Mouse (Mus musculus) neural tube, embryonic 13.5 days (tissue): ENCODE data around the gene Cd180. TPM values are rescaled to one million over a fixed set of nuclear protein-coding genes. Genes with fewer than 3 reads are reported as not detected.
A peak's percentile ranks its signal among the peaks of the same experiment; 100 is the strongest.

ENCODE experiments used
- ATAC-seq: fragments of 200-750 bp; cut with Nextera tagmentation; 2 replicates; pipeline ENCODE4 v1.8.0; 2017; ENCODE audit warnings: low read depth, mild to moderate bottlenecking, moderate TSS enrichment, moderate library complexity
- H3K27ac ChIP-seq: fragments of 300-500 bp; sonication (generic); replicated peaks from 2 replicates; pipeline ENCODE4 v1.5.1; 2015; ENCODE audit warnings: moderate library complexity, mild to moderate bottlenecking, inconsistent platforms
- H3K27me3 ChIP-seq: fragments of 300-500 bp; sonication (generic); 2 replicates; pipeline ENCODE4 v1.6.1; 2015; ENCODE audit warnings: mild to moderate bottlenecking, inconsistent platforms
- H3K36me3 ChIP-seq: fragments of 300-500 bp; sonication (generic); 2 replicates; pipeline ENCODE4 v1.6.1; 2015; ENCODE audit warnings: mild to moderate bottlenecking, inconsistent platforms
- H3K4me1 ChIP-seq: fragments of 300-500 bp; sonication (generic); replicated peaks from 2 replicates; pipeline ENCODE4 v1.6.1; 2015; ENCODE audit warnings: inconsistent platforms
- H3K4me2 ChIP-seq: fragments of 300-500 bp; sonication (generic); 2 replicates; pipeline ENCODE4 v1.6.1; 2015; ENCODE audit warnings: inconsistent platforms, mild to moderate bottlenecking, moderate library complexity
- H3K4me3 ChIP-seq: fragments of 300-500 bp; sonication (generic); 2 replicates; pipeline ENCODE4 v1.5.1; 2015; ENCODE audit warnings: mild to moderate bottlenecking, inconsistent platforms
- H3K9ac ChIP-seq: fragments of 300-500 bp; sonication (generic); 2 replicates; pipeline ENCODE4 v1.6.1; 2015; ENCODE audit warnings: moderate library complexity, mild to moderate bottlenecking, inconsistent platforms
- H3K9me3 ChIP-seq: fragments of 300-500 bp; sonication (generic); 2 replicates; pipeline ENCODE4 v1.6.1; 2016; ENCODE audit warnings: inconsistent platforms
- WGBS: fragments of 180-500 bp; shearing (Covaris S2); methylation state at CpG from one replicate; pipeline ENCODE4 v1.1.7; 2015; 5-methylcytosine and 5-hydroxymethylcytosine counted together
- polyA plus RNA-seq: library from polyadenylated mRNA; unstranded; fragments of >200 nt; fragmentation: Nextera tagmentation; extraction: Ambion mirVana; gene quantifications from 2 replicates; pipeline ENCODE4 v1.2.1, GENCODE M21; 2015

Cd180 gene
- 0.88 and 1.2 TPM in 2 replicates for polyA plus RNA-seq

- Histone ChIP-seq H3K9me3 (no peaks in the 10 kb centered on the region), H3K27me3 (no peaks in the 10 kb centered on the region; the same call in 1 of the 2 replicates), H3K9ac (no peak within 1 kb of the TSS), H3K4me1 (peaks cover 6% of the 10 kb centered on the region), H3K36me3 (no peaks in the 10 kb centered on the region), H3K27ac (no peak within 1 kb of the TSS), H3K4me3 (no peak within 1 kb of the TSS), H3K4me2 (no peak within 1 kb of the TSS)
- 74% methylated on average over 8 of the region's 8 CpGs for WGBS
- no peak for ATAC-seq
Measured at GRCm38 (mm10) chr13:102693341-102693801, at the start of gene Cd180. TSS of gene Cd180 (plus strand) at chr13:102693558.

DNA sequence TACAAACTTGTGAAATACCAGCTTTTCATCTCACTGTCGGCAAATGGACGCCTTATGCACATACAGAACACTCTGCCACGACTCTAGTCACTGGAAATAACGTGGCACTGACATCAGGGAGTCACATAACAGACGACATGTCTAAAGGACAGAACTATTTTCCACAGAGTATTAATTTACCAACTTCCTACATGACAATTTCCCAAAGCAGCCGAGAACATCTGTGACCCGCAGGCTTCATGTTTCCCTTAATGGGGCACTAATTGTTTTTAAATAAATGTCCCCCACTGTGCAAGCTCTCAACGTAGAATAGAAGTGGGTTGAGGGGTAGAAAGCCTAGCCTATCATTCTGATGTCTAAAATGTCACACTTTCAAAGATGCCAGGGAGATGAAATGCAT, 49.0 kb upstream of the Cd180 start:
- WGBS = 23% methylated on average over 8 of the region's 8 CpGs

DNA sequence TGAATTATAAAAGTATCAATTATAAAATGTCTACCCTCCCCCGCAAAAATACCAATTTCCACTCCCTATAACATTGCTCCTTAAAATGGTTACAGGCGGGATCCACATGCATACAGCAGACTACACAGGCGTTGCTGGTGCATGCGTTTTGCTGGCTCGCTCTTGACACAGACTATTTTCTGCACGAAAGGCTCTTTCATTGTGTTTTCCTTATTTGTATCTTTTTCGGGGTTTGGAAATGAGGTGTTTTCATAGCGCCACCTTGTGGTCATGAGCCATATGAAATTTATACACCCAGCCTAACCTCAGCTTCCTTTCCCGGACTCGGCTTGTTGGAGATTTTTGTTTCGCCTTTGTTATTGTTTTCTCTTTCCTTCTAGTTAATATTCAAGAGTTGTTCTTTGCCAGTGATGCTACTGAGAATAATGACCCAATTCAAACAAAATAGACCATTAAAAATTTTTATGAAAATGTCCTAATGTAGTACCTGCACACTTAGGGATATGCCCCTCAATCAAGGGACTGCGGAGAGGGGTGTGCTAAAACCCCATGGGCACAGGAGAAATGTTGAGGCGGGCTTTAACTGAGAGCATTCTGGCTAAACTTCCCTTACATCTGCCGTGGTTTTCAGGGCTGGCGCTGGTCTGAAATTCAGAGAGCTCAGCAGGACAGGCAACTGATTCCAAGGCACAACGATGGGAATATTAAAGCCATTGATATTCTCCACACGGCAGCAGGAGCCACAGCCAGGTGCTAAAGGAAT, 48.4 kb upstream of the Cd180 start:
- H3K4me1 ChIP-seq = peaks cover 23% of the 10 kb centered on the region
- no peaks in the 10 kb centered on the region for H3K9me3 ChIP-seq
- peak; percentile 81 for ATAC-seq
- no peak overlapping the region for H3K27ac ChIP-seq
- WGBS = 20% methylated on average over 17 of the region's 17 CpGs
- peak overlapping the region; percentile 23 for H3K4me2 ChIP-seq
- H3K9ac ChIP-seq = 0 out of 2 replicates have a peak overlapping the region, but pooled peaks have one; percentile 55
- no peak overlapping the region for H3K4me3 ChIP-seq
- no peaks in the 10 kb centered on the region for H3K36me3 ChIP-seq
- H3K27me3 ChIP-seq = 0 out of 2 replicates have a peak, but pooled peaks cover 9% of the 10 kb centered on the region

More for the DNA sequence above, 49.0 kb upstream of the Cd180 start:
- H3K27ac ChIP-seq = no peak overlapping the region; the same call in 1 of the 2 replicates
- H3K9ac ChIP-seq = no peak overlapping the region
- no peaks in the 10 kb centered on the region for H3K36me3 ChIP-seq
- peaks cover 23% of the 10 kb centered on the region for H3K4me1 ChIP-seq
- no peak overlapping the region for H3K4me3 ChIP-seq
- ATAC-seq = peak; percentile 40; the same call in 1 of the 2 replicates
- 0 out of 2 replicates have a peak, but pooled peaks cover 9% of the 10 kb centered on the region for H3K27me3 ChIP-seq
- no peaks in the 10 kb centered on the region for H3K9me3 ChIP-seq
- peak overlapping the region; percentile 23 for H3K4me2 ChIP-seq

DNA sequence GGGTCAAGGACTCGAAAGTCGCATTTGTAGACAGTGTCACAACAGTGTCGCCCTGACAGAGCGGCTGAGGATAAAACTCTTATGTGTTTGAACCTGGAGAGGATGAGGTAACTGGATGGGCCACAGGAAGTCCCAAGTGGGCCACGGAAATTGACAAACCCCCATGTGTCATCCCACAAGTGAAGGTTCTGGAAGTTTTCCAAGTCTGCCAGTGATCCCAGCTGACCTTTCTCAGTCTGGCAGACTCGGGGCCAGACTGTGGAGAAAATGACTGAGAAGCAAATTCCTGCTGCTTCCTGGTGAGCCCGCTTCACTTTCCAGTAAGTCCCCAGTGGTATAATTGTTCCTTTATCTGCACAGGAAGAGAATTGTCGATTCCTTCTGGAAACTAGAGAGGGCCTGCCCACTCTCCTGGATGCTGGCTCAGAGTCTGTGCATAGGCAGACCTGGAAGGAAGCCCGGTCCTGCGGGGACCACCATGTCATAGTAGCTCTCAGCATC, 47.0 kb upstream of the Cd180 start:
- WGBS = 71% methylated on average over 10 of the region's 10 CpGs
- H3K9me3 ChIP-seq = no peaks in the 10 kb centered on the region
- peaks cover 23% of the 10 kb centered on the region for H3K4me1 ChIP-seq
- H3K27ac ChIP-seq = no peak overlapping the region
- H3K4me3 ChIP-seq = no peak overlapping the region
- 0 out of 2 replicates have a peak, but pooled peaks cover 6% of the 10 kb centered on the region for H3K27me3 ChIP-seq
- ATAC-seq = no peak
- H3K36me3 ChIP-seq = no peaks in the 10 kb centered on the region
- H3K4me2 ChIP-seq = no peak overlapping the region
- no peak overlapping the region for H3K9ac ChIP-seq

DNA sequence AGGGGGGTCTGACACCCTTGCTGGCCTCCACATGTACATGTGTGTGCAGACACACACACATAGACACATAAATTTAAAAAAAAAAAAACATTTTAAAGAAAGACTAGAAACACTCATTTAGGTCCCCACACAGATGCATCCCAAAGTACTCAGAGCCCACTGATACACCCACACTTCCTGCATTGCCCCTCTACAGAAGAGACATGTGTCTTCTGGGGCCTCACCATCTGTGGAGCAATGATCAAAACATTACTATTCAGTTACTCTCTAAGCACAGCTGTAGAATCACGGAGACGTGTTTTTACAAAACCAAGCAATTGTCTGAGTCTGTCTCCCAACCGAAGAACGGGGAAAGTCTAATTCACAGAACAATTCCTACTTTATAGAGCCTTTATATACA, 45.8 kb upstream of the Cd180 start:
- H3K27me3 ChIP-seq = no peaks in the 10 kb centered on the region
- WGBS = 77% methylated on average over 4 of the region's 4 CpGs
- H3K4me1 ChIP-seq = peaks cover 23% of the 10 kb centered on the region
- no peak overlapping the region for H3K4me3 ChIP-seq
- no peak for ATAC-seq
- no peak overlapping the region for H3K4me2 ChIP-seq
- H3K36me3 ChIP-seq = no peaks in the 10 kb centered on the region
- H3K27ac ChIP-seq = no peak overlapping the region
- no peak overlapping the region for H3K9ac ChIP-seq
- no peaks in the 10 kb centered on the region for H3K9me3 ChIP-seq

- H3K9ac ChIP-seq = no peak overlapping the region
- no peak overlapping the region for H3K27ac ChIP-seq
- no peak overlapping the region for H3K4me2 ChIP-seq
- H3K27me3 ChIP-seq = no peaks in the 10 kb centered on the region
- H3K4me1 ChIP-seq = no peaks in the 10 kb centered on the region
- H3K4me3 ChIP-seq = no peak overlapping the region
- 89% methylated on average over 6 of the region's 6 CpGs for WGBS
- no peaks in the 10 kb centered on the region for H3K9me3 ChIP-seq
- ATAC-seq = no peak
- no peaks in the 10 kb centered on the region for H3K36me3 ChIP-seq
Measured at GRCm38 (mm10) chr13:102652303-102652889, 41.0 kb upstream of the Cd180 start.

GRCm38 (mm10) chr13:102655071-102655570, 38.2 kb upstream of the Cd180 start:
- Histone ChIP-seq H3K36me3 (no peaks in the 10 kb centered on the region), H3K4me3 (no peak overlapping the region), H3K4me1 (no peaks in the 10 kb centered on the region), H3K27me3 (no peaks in the 10 kb centered on the region), H3K27ac (no peak overlapping the region), H3K9ac (no peak overlapping the region), H3K4me2 (no peak overlapping the region), H3K9me3 (no peaks in the 10 kb centered on the region)
- WGBS = 59% methylated on average over 2 of the region's 2 CpGs
- no peak for ATAC-seq

- WGBS = 72% methylated on average over 11 of the region's 11 CpGs
- no peak overlapping the region for H3K4me2 ChIP-seq
- no peaks in the 10 kb centered on the region for H3K4me1 ChIP-seq
- no peaks in the 10 kb centered on the region for H3K27me3 ChIP-seq
- ATAC-seq = no peak
- no peak overlapping the region for H3K27ac ChIP-seq
- no peak overlapping the region for H3K9ac ChIP-seq
- no peaks in the 10 kb centered on the region for H3K36me3 ChIP-seq
- no peaks in the 10 kb centered on the region for H3K9me3 ChIP-seq
- H3K4me3 ChIP-seq = no peak overlapping the region
Measured at GRCm38 (mm10) chr13:102656153-102656690, 37.1 kb upstream of the Cd180 start.

DNA sequence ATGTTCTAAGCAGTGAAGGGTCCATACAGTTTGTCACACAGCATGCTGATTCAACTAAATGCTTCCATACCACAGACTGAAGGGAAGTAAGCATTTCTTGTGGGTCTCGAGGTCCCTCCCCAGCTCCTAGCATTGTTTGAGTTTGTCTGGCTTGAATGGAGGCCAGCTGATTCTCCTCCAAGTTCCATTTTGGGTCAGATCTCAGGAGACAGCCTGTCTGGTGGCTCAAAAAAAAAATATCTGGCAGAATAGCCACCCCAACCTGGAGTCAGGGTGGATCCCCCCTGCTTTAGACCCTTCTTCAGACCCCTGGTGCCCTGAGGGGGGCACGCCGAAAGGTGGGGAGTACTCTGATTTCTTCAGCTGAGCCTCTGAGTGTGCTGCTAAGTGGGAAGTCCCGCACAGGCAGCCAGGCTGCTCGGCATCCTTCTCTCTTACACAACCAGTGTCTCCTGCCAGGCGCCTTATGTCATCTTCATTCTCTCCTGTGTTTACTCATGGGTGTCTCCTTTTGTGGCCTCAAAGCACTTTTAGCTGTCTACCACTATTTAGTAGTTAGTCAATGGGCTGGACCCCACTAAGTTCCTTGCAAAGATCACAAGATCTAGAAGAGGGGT, 35.0 kb upstream of the Cd180 start:
- no peaks in the 10 kb centered on the region for H3K4me1 ChIP-seq
- no peak for ATAC-seq
- no peak overlapping the region for H3K27ac ChIP-seq
- no peak overlapping the region for H3K9ac ChIP-seq
- H3K4me3 ChIP-seq = no peak overlapping the region
- no peaks in the 10 kb centered on the region for H3K9me3 ChIP-seq
- WGBS = 92% methylated on average over 6 of the region's 6 CpGs
- H3K27me3 ChIP-seq = no peaks in the 10 kb centered on the region
- no peaks in the 10 kb centered on the region for H3K36me3 ChIP-seq
- H3K4me2 ChIP-seq = no peak overlapping the region

- Histone ChIP-seq H3K27me3 (no peaks in the 10 kb centered on the region), H3K36me3 (no peaks in the 10 kb centered on the region), H3K9me3 (no peaks in the 10 kb centered on the region), H3K4me1 (no peaks in the 10 kb centered on the region), H3K27ac (no peak overlapping the region), H3K4me2 (no peak overlapping the region), H3K4me3 (no peak overlapping the region), H3K9ac (no peak overlapping the region)
- 74% methylated on average over 6 of the region's 6 CpGs for WGBS
- ATAC-seq = no peak
Measured at GRCm38 (mm10) chr13:102664041-102664440, 29.3 kb upstream of the Cd180 start.

- ATAC-seq = no peak; the same call in 1 of the 2 replicates
- H3K4me2 ChIP-seq = peak overlapping the region; percentile 41
Measured at GRCm38 (mm10) chr13:102664843-102665587, 28.3 kb upstream of the Cd180 start.

More at GRCm38 (mm10) chr13:102664843-102665587, 28.3 kb upstream of the Cd180 start:
- H3K27me3 ChIP-seq = no peaks in the 10 kb centered on the region
- no peaks in the 10 kb centered on the region for H3K36me3 ChIP-seq
- peaks cover 7% of the 10 kb centered on the region for H3K4me1 ChIP-seq
- no peak overlapping the region for H3K4me3 ChIP-seq
- 56% methylated on average over 12 of the region's 12 CpGs for WGBS
- H3K9me3 ChIP-seq = no peaks in the 10 kb centered on the region
- H3K9ac ChIP-seq = 0 out of 2 replicates have a peak overlapping the region, but pooled peaks have one; percentile 17
- H3K27ac ChIP-seq = no peak overlapping the region
